Comparison of ENCODE assay signal across 18 mouse cellular contexts in the genomic region with DNA sequence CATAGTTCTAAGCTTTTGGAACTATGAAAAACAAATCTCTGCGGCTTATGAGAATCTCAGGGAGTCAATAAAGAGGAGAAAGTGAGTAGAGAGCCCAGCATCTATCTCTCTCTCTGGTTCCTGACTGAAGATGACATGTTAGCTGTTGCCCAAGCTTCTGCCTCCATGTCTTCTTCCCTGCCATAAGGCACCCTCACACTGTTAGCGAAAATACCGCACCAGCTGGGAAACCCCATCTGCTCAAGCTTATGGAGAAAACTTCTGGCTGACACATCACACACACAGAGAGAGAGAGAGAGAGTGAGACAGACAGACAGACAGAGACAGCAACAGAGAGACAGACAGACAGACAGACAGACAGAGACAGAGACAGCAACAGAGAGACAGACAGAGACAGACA. TPM values are rescaled to one million over a fixed set of nuclear protein-coding genes. Genes with fewer than 3 reads are reported as not detected.
A peak's percentile ranks its signal among the peaks of the same experiment; 100 is the strongest.
DNase-seq lines count a peak whose midpoint lies in the region; ATAC-seq lines count a peak whose summit lies in the region.
"Had no signal": no experiment of that assay in that cellular context is flagged by ENCODE, and none has a peak within 500 bp of the region (broad histone marks: within the 10 kb centered on the region; RNA-seq: fewer than 3 reads in every experiment).

No protein-coding gene starts in this region.

- DNase-seq in forebrain, embryonic 14.5 days (ENCODE audit: low spot score): peak; percentile 52
- DNase-seq in layer of hippocampus, adult 9-10 months (ENCODE audit: low spot score): peak; percentile 31
- peak; percentile 34 to 75 for DNase-seq in left cerebral cortex, postnatal 14 days (ENCODE audit: low spot score in 2 of 2)
- DNase-seq in right cerebral cortex, postnatal 4 days: peak; percentile 17
- no peak for DNase-seq in kidney, postnatal 14 days
- DNase-seq in midbrain, embryonic 11.5 days (ENCODE audit: low spot score, missing footprints): no peak
- no peak for DNase-seq in spleen, postnatal 14 days (ENCODE audit: low spot score in 2 of 2)
- DNase-seq: cerebellum, adult 8-10 months; gastrocnemius, postnatal 10 days; kidney, postnatal 25 days; lung, adult 18-20 months had no signal

- ATAC-seq in forebrain, embryonic 14.5 days: no peak
- no peak for ATAC-seq in forebrain, embryonic 16.5 days
- no peak for ATAC-seq in midbrain, embryonic 11.5 days (ENCODE audit: low FRiP score)
- ATAC-seq: intestine, embryonic 16.5 days; midbrain, embryonic 15.5 days had no signal

- H3K9me3 ChIP-seq in forebrain, embryonic 14.5 days (replicated peaks; ENCODE audit: control insufficient read depth, low read length): no peaks in the 10 kb centered on the region
- H3K9me3 ChIP-seq in forebrain, embryonic 16.5 days (ENCODE audit: control insufficient read depth, low read length): no peaks in the 10 kb centered on the region
- no peaks in the 10 kb centered on the region for H3K9me3 ChIP-seq in midbrain, embryonic 11.5 days (ENCODE audit: control insufficient read depth, low read length)
- H3K9me3 ChIP-seq: limb, embryonic 15.5 days; midbrain, embryonic 15.5 days; neural tube, embryonic 12.5 days had no signal

- intact Hi-C loops in left cerebral cortex, postnatal 14 days (cut with DNase I): no loop called here

- 87% methylated on average over 3 of the region's 3 CpGs for WGBS in forebrain, embryonic 14.5 days
- 81% methylated on average over 3 of the region's 3 CpGs for WGBS in forebrain, embryonic 16.5 days
- WGBS in midbrain, embryonic 11.5 days: 93% methylated on average over 3 of the region's 3 CpGs

- no peak overlapping the region for H3K4me2 ChIP-seq in forebrain, embryonic 14.5 days (ENCODE audit: low read length)
- H3K4me2 ChIP-seq in forebrain, embryonic 16.5 days (ENCODE audit: low read length): no peak overlapping the region
- no peak overlapping the region for H3K4me2 ChIP-seq in midbrain, embryonic 11.5 days
- H3K4me2 ChIP-seq: limb, embryonic 15.5 days; midbrain, embryonic 15.5 days; neural tube, embryonic 12.5 days had no signal

- H3K36me3 ChIP-seq in forebrain, embryonic 14.5 days (ENCODE audit: control insufficient read depth, insufficient read depth, low read length): no peaks in the 10 kb centered on the region
- H3K36me3 ChIP-seq in forebrain, embryonic 16.5 days (ENCODE audit: control insufficient read depth, insufficient read depth): no peaks in the 10 kb centered on the region
- no peaks in the 10 kb centered on the region for H3K36me3 ChIP-seq in midbrain, embryonic 11.5 days (ENCODE audit: control insufficient read depth, insufficient read depth, low read length)
- H3K36me3 ChIP-seq: limb, embryonic 15.5 days; midbrain, embryonic 15.5 days; neural tube, embryonic 12.5 days had no signal

- no peak overlapping the region for H3K4me3 ChIP-seq in forebrain, embryonic 14.5 days (ENCODE audit: low read depth, low read length)
- H3K4me3 ChIP-seq in forebrain, embryonic 16.5 days (replicated peaks; ENCODE audit: low read length): no peak overlapping the region
- H3K4me3 ChIP-seq in midbrain, embryonic 11.5 days (ENCODE audit: low read depth, low read length): no peak overlapping the region
- H3K4me3 ChIP-seq: limb, embryonic 15.5 days; midbrain, embryonic 15.5 days; neural tube, embryonic 12.5 days had no signal

- H3K27ac ChIP-seq in forebrain, embryonic 14.5 days (ENCODE audit: low read depth, low read length): no peak overlapping the region
- no peak overlapping the region for H3K27ac ChIP-seq in forebrain, embryonic 16.5 days (ENCODE audit: low read length)
- no peak overlapping the region for H3K27ac ChIP-seq in midbrain, embryonic 11.5 days (ENCODE audit: low read depth, low read length)
- H3K27ac ChIP-seq: limb, embryonic 15.5 days; macrophage; midbrain, embryonic 15.5 days; neural tube, embryonic 12.5 days had no signal

- H3K9ac ChIP-seq in forebrain, embryonic 14.5 days (ENCODE audit: low read length): no peak overlapping the region
- no peak overlapping the region for H3K9ac ChIP-seq in forebrain, embryonic 16.5 days (replicated peaks; ENCODE audit: low read depth, low read length)
- no peak overlapping the region for H3K9ac ChIP-seq in midbrain, embryonic 11.5 days (ENCODE audit: low read length)
- H3K9ac ChIP-seq: limb, embryonic 15.5 days; midbrain, embryonic 15.5 days; neural tube, embryonic 12.5 days had no signal

- no peaks in the 10 kb centered on the region for H3K27me3 ChIP-seq in forebrain, embryonic 14.5 days (replicated peaks; ENCODE audit: control insufficient read depth, insufficient read depth, low read length)
- no peaks in the 10 kb centered on the region for H3K27me3 ChIP-seq in forebrain, embryonic 16.5 days (replicated peaks; ENCODE audit: control insufficient read depth, insufficient read depth, low read length)
- H3K27me3 ChIP-seq in midbrain, embryonic 11.5 days (ENCODE audit: control insufficient read depth, insufficient read depth, low read length): no peaks in the 10 kb centered on the region
- H3K27me3 ChIP-seq: limb, embryonic 15.5 days; midbrain, embryonic 15.5 days; neural tube, embryonic 12.5 days had no signal

- H3K4me1 ChIP-seq in forebrain, embryonic 14.5 days (ENCODE audit: control insufficient read depth, insufficient read depth, low read length): no peaks in the 10 kb centered on the region
- no peaks in the 10 kb centered on the region for H3K4me1 ChIP-seq in forebrain, embryonic 16.5 days (replicated peaks; ENCODE audit: control insufficient read depth, insufficient read depth, low read length)
- H3K4me1 ChIP-seq in midbrain, embryonic 11.5 days (ENCODE audit: control insufficient read depth, insufficient read depth, low read length): no peaks in the 10 kb centered on the region
- H3K4me1 ChIP-seq: limb, embryonic 15.5 days; midbrain, embryonic 15.5 days; neural tube, embryonic 12.5 days had no signal

RNA-seq across cellular contexts. Expression of gene Casq2, which starts 15.2 kb away (rescaled TPM):
- 0.48 TPM in 2 replicates for polyA plus RNA-seq in forebrain, embryonic 14.5 days (2014; fragmentation: Nextera tagmentation; extraction: Ambion mirVana)
- 0.33 and 0.47 TPM in 2 replicates for polyA plus RNA-seq in forebrain, embryonic 16.5 days (2015; fragmentation: Nextera tagmentation; extraction: Ambion mirVana)
- total RNA-seq in left cerebral cortex, postnatal 14 days (2021): 1 to 10 TPM; 1.5 to 2.2 TPM
- 0.21 TPM in 1 of 2 replicates, not detected in the other for polyA plus RNA-seq in midbrain, embryonic 11.5 days (2014; fragmentation: Nextera tagmentation; extraction: Ambion mirVana)
- total RNA-seq: hematopoietic stem cell, adult 5-6 weeks had no signal
- polyA plus RNA-seq: macrophage had no signal

Comparison
In these comparisons a context has a peak if more than half of its experiments do, and no peak if none do; other contexts are left out.
1. DNase-seq: peak in forebrain, embryonic 14.5 days (single experiment), layer of hippocampus, adult 9-10 months (single experiment), left cerebral cortex, postnatal 14 days (2 of 2) and right cerebral cortex, postnatal 4 days (single experiment); none in kidney, postnatal 14 days (single experiment), midbrain, embryonic 11.5 days (single experiment) and spleen, postnatal 14 days (0 of 2).